Mouse (Mus musculus) lung, embryonic 14.5 days (tissue): ENCODE measurements at regions not wholly inside any gene's neighbourhood (a gene's known extent, or its start where the extent isn't known, plus 50 kb on each side); places are given as distances from the start of the nearest gene placed in this dataset.

Experiments used
- ATAC-seq: fragments of 200-750 bp; cut with Nextera tagmentation; 2 replicates; pipeline ENCODE4 v1.8.0; 2017; ENCODE audit warnings: mild to moderate bottlenecking, moderate TSS enrichment, moderate library complexity; ENCODE audit not compliant: insufficient read depth
- DNase-seq: peaks from one replicate; pipeline ENCODE4 v3.0.0-alpha.2; 2015
- H3K27ac ChIP-seq: fragments of 300-500 bp; sonication (generic); 2 replicates; pipeline ENCODE4 v1.5.1; 2014; ENCODE audit warnings: low read depth, mild to moderate bottlenecking, moderate library complexity
- H3K27me3 ChIP-seq: fragments of 300-500 bp; sonication (generic); 2 replicates; pipeline ENCODE4 v1.6.1; 2014; ENCODE audit warnings: low read length, control low read depth; ENCODE audit not compliant: insufficient read depth
- H3K36me3 ChIP-seq: fragments of 300-500 bp; sonication (generic); 2 replicates; pipeline ENCODE4 v1.6.1; 2014; ENCODE audit warnings: control low read depth; ENCODE audit not compliant: insufficient read depth
- H3K4me1 ChIP-seq: fragments of 300-500 bp; sonication (generic); 2 replicates; pipeline ENCODE4 v1.6.1; 2014; ENCODE audit warnings: antibody characterized with exemption, control low read depth; ENCODE audit not compliant: insufficient read depth
- H3K4me2 ChIP-seq: fragments of 300-500 bp; sonication (generic); 2 replicates; pipeline ENCODE4 v1.6.1; 2014; ENCODE audit warnings: mild to moderate bottlenecking
- H3K4me3 ChIP-seq: fragments of 300-500 bp; sonication (generic); 2 replicates; pipeline ENCODE4 v1.5.1; 2014; ENCODE audit warnings: low read depth, low read length
- H3K9ac ChIP-seq: fragments of 300-500 bp; sonication (generic); 2 replicates; pipeline ENCODE4 v1.6.1; 2014
- H3K9me3 ChIP-seq: fragments of 300-500 bp; sonication (generic); 2 replicates; pipeline ENCODE4 v1.6.1; 2016; ENCODE audit warnings: low read depth, low read length, control low read depth
- CTCF ChIP-seq: IDR thresholded peaks from 2 replicates; pipeline ENCODE4 v1.5.1; 2016; ENCODE audit warnings: antibody characterized with exemption, low read depth
- WGBS: fragments of 180-500 bp; shearing (Covaris S2); extraction: QIAGEN DNeasy Blood & Tissue Kit; methylation state at CpG from one replicate; pipeline ENCODE4 v1.1.7; 2014; 5-methylcytosine and 5-hydroxymethylcytosine counted together

GRCm38 (mm10) chrX:58093245-58093644 is 70.7 kb downstream of the Zic3 start:
- Histone ChIP-seq H3K4me3 (no peak overlapping the region), H3K4me1 (no peaks in the 10 kb centered on the region), H3K9ac (no peak overlapping the region), H3K27ac (no peak overlapping the region), H3K36me3 (no peaks in the 10 kb centered on the region), H3K4me2 (no peak overlapping the region), H3K27me3 (no peaks in the 10 kb centered on the region), H3K9me3 (no peaks in the 10 kb centered on the region)
- DNase-seq, result no peak
- ATAC-seq, result no peak
- WGBS, result 51% methylated on average over 3 of the region's 3 CpGs
- no peak for TF ChIP-seq CTCF

GRCm38 (mm10) chrX:58117761-58118426 is 95.4 kb downstream of the Zic3 start:
- Histone ChIP-seq H3K27ac (no peak overlapping the region), H3K4me3 (no peak overlapping the region), H3K36me3 (no peaks in the 10 kb centered on the region), H3K4me2 (no peak overlapping the region), H3K9ac (no peak overlapping the region), H3K27me3 (no peaks in the 10 kb centered on the region), H3K4me1 (no peaks in the 10 kb centered on the region), H3K9me3 (no peaks in the 10 kb centered on the region)
- ATAC-seq, result no peak
- DNase-seq, result no peak
- WGBS, result 78% methylated on average over 8 of the region's 8 CpGs
- TF ChIP-seq CTCF, result no peak

GRCm38 (mm10) chrX:58155371-58156124 is 133.0 kb downstream of the Zic3 start:
- DNase-seq, result peak; percentile 6
- H3K4me3 ChIP-seq, result no peak overlapping the region
- TF ChIP-seq CTCF, result no peak
- ATAC-seq, result no peak
- no peaks in the 10 kb centered on the region for H3K27me3 ChIP-seq
- peak overlapping the region; percentile 36 for H3K4me2 ChIP-seq
- no peaks in the 10 kb centered on the region for H3K9me3 ChIP-seq
- no peaks in the 10 kb centered on the region for H3K36me3 ChIP-seq
- H3K4me1 ChIP-seq, result no peaks in the 10 kb centered on the region
- H3K9ac ChIP-seq, result no peak overlapping the region
- WGBS, result 15% methylated on average over 20 of the region's 20 CpGs
- H3K27ac ChIP-seq, result no peak overlapping the region

GRCm38 (mm10) chrX:58157361-58157760 is 134.9 kb downstream of the Zic3 start:
- no peak overlapping the region for H3K4me2 ChIP-seq
- 31% methylated on average over 5 of the region's 5 CpGs for WGBS
- no peak overlapping the region for H3K9ac ChIP-seq
- no peak overlapping the region for H3K4me3 ChIP-seq
- no peak for TF ChIP-seq CTCF
- H3K4me1 ChIP-seq, result no peaks in the 10 kb centered on the region
- H3K27me3 ChIP-seq, result no peaks in the 10 kb centered on the region
- H3K27ac ChIP-seq, result no peak overlapping the region
- ATAC-seq (no peak), DNase-seq (no peak)
- no peaks in the 10 kb centered on the region for H3K9me3 ChIP-seq
- H3K36me3 ChIP-seq, result no peaks in the 10 kb centered on the region

- WGBS, result 63% methylated on average over 12 of the region's 12 CpGs
Measured at GRCm38 (mm10) chrX:58166184-58166904, 143.8 kb downstream of the Zic3 start.

GRCm38 (mm10) chrX:58174326-58174725 is 151.8 kb downstream of the Zic3 start:
- Histone ChIP-seq H3K9ac (no peak overlapping the region), H3K27me3 (no peaks in the 10 kb centered on the region), H3K4me1 (no peaks in the 10 kb centered on the region), H3K4me2 (no peak overlapping the region), H3K36me3 (no peaks in the 10 kb centered on the region), H3K9me3 (no peaks in the 10 kb centered on the region), H3K4me3 (no peak overlapping the region), H3K27ac (no peak overlapping the region)
- ATAC-seq (no peak), DNase-seq (no peak)
- WGBS, result 83% methylated on average over 1 of the region's 1 CpGs
- no peak for TF ChIP-seq CTCF

More at GRCm38 (mm10) chrX:58166184-58166904, 143.8 kb downstream of the Zic3 start:
- TF ChIP-seq CTCF, result no peak
- no peak overlapping the region for H3K4me2 ChIP-seq
- peak; percentile 1 for DNase-seq
- H3K9ac ChIP-seq, result no peak overlapping the region
- no peaks in the 10 kb centered on the region for H3K9me3 ChIP-seq
- no peak overlapping the region for H3K27ac ChIP-seq
- no peak for ATAC-seq
- H3K4me3 ChIP-seq, result no peak overlapping the region
- H3K27me3 ChIP-seq, result no peaks in the 10 kb centered on the region
- no peaks in the 10 kb centered on the region for H3K36me3 ChIP-seq
- H3K4me1 ChIP-seq, result no peaks in the 10 kb centered on the region
